Mouse (Mus musculus) cerebellum, adult 2 months (tissue): ENCODE results near the gene Dixdc1.

Experiments
- CTCF ChIP-seq: fragments of 200-500 bp; IDR thresholded peaks from 2 replicates; pipeline ENCODE4 v1.5.1; 2011; ENCODE audit warnings: low read depth, mild to moderate bottlenecking, control low read depth, low read length, moderate library complexity, borderline replicate concordance; ENCODE audit not compliant: insufficient read depth
- POLR2A ChIP-seq: fragments of 200-500 bp; IDR thresholded peaks from 2 replicates; pipeline ENCODE4 v1.6.1; 2011; ENCODE audit warnings: low read length, control low read depth, borderline replicate concordance; ENCODE audit not compliant: insufficient read depth

DNA sequence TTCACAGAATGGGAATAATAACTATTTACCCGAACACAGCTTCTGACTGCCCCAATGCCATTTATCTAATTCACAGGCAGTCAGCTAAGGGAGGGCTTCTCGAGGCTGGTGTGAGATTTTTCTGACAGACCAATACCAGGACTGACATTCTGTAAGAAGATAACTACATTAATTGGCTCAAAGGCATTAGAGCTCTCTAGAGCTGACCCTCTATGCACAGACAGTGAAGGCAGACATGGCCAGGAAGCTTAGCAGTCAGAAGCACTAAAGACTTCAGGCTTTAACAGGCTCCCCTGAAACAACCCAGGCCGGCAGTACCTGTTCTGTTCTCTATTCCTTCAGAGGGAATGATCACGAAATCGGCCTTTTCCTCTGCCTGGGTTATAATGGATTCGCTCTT lies 44.2 kb downstream of the Dixdc1 start:
- TF ChIP-seq POLR2A (no peak), CTCF (no peak)
